Mouse (Mus musculus): ENCODE data around the gene Dgkg. TPM values are rescaled to one million over a fixed set of nuclear protein-coding genes. Genes with fewer than 3 reads are reported as not detected.

The Dgkg gene
- polyA plus RNA-seq, 1 experiment from 2014 or later = 1.4 TPM

DNA sequence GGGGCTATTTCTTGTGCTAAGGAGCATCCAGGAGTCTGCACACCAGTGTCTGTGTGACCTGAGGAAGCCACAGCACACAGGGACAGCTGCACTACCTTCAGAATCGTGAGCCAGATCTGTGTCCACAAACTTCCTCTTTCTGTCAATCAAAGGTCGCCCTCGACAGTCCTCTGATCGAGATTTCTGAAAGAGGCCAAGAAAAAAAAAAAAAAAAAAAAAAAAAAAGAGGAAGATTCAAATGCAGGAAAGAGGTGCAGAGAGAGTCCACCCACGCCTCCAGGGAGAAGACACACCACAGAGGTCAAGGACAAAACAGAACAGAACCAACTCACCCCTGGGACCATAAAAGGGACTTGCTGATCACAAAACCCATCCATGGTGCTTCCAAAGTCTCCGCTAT lies 220.9 kb downstream of the Dgkg start:
- Histone ChIP-seq H3K4me2 (ENCODE audit: low read depth, low read length) (no peak overlapping the region), H3K4me3 (ENCODE audit: low read depth, low read length) (no peak overlapping the region), H3K9me3 (ENCODE audit: control insufficient read depth, low read length) (no peaks in the 10 kb centered on the region), H3K27ac (replicated peaks; ENCODE audit: low read depth, low read length) (no peak overlapping the region), H3K36me3 (ENCODE audit: control insufficient read depth, insufficient read depth, low read length) (no peaks in the 10 kb centered on the region), H3K4me1 (ENCODE audit: control insufficient read depth, insufficient read depth, low read length) (peaks cover 25% of the 10 kb centered on the region), H3K9ac (ENCODE audit: low read depth, low read length) (no peak overlapping the region), H3K27me3 (replicated peaks; ENCODE audit: control insufficient read depth, insufficient read depth, low read length) (peaks cover 11% of the 10 kb centered on the region; the same call in 1 of the 2 replicates)
- WGBS = 38% methylated on average over 6 of the region's 6 CpGs
- ATAC-seq (ENCODE audit: low read depth) (no peak), DNase-seq (ENCODE audit: low spot score) (no peak)

DNA sequence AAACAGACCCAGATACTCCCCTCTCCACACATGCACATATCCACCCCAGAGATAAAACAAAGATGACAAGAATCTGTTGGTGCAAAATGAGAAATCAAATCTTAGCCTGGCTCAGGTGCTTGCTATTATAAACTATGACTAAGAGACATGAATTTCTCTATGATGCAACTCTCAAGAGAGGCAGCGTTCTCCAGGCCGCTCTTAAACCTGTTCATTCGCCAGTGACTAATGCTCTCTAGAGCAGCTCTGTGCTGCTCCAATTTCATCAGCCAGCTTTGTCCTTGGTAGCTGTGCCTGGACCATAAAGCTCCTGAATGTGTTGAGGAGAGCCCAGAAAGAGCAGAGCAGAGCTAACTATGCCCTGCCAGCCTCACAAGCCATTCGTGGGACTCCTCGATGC lies 222.5 kb downstream of the Dgkg start:
- H3K9me3 ChIP-seq (ENCODE audit: control insufficient read depth, low read length) = no peaks in the 10 kb centered on the region
- no peak overlapping the region for H3K27ac ChIP-seq (replicated peaks; ENCODE audit: low read depth, low read length)
- peaks cover 11% of the 10 kb centered on the region; the same call in 1 of the 2 replicates for H3K27me3 ChIP-seq (replicated peaks; ENCODE audit: control insufficient read depth, insufficient read depth, low read length)
- 68% methylated on average over 5 of the region's 5 CpGs for WGBS
- H3K36me3 ChIP-seq (ENCODE audit: control insufficient read depth, insufficient read depth, low read length) = no peaks in the 10 kb centered on the region
- DNase-seq (ENCODE audit: low spot score) = peak; percentile 58
- H3K9ac ChIP-seq (ENCODE audit: low read depth, low read length) = no peak overlapping the region
- peaks cover 29% of the 10 kb centered on the region for H3K4me1 ChIP-seq (ENCODE audit: control insufficient read depth, insufficient read depth, low read length)
- H3K4me2 ChIP-seq (ENCODE audit: low read depth, low read length) = no peak overlapping the region
- H3K4me3 ChIP-seq (ENCODE audit: low read depth, low read length) = no peak overlapping the region
- no peak for ATAC-seq (ENCODE audit: low read depth)

DNA sequence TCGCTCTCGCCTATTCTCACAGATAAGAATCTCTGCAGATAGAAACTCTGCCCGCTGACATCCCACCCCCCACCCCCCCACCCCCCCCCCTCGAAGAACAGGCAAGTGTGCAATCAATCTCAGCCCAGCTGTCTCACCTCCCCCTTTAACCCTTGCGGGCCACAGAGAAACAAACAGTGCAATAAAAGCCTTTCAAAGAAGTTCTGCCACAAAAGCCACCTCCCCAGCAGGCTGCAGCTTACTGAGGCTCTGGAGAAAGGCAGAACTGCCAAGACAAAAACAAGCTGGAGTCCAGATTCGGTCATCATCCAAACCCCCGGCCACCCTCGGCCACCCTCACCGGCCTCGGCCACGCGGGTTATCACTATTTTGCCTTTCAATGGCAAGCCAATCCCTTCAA lies 223.1 kb downstream of the Dgkg start:
- Histone ChIP-seq H3K36me3 (ENCODE audit: control insufficient read depth, insufficient read depth, low read length) (no peaks in the 10 kb centered on the region), H3K27me3 (replicated peaks; ENCODE audit: control insufficient read depth, insufficient read depth, low read length) (peaks cover 11% of the 10 kb centered on the region; the same call in 1 of the 2 replicates), H3K4me1 (ENCODE audit: control insufficient read depth, insufficient read depth, low read length) (peaks cover 35% of the 10 kb centered on the region), H3K27ac (replicated peaks; ENCODE audit: low read depth, low read length) (no peak overlapping the region), H3K4me3 (ENCODE audit: low read depth, low read length) (no peak overlapping the region), H3K9me3 (ENCODE audit: control insufficient read depth, low read length) (no peaks in the 10 kb centered on the region), H3K9ac (ENCODE audit: low read depth, low read length) (no peak overlapping the region), H3K4me2 (ENCODE audit: low read depth, low read length) (no peak overlapping the region)
- no peak for ATAC-seq (ENCODE audit: low read depth)
- 32% methylated on average over 12 of the region's 12 CpGs for WGBS
- DNase-seq (ENCODE audit: low spot score) = no peak

DNA sequence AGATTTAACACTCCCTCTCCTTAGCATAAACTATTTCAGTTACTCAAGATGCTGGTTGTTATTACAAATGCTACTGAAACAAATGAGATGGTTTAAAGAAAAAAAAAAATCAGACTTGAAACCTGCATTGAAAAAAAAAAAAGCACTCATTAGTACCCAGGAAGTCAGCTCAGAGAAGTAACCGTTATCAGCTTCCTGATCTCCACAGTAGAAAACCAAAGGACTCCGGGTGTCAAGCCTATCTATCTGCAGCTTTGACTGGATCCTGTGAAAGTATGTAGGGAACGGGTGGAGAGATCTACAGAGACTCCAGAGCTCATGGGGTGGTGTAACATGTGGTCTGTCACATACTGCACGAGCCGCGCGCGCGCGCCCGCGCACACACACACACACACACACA lies 225.2 kb downstream of the Dgkg start:
- Histone ChIP-seq H3K9me3 (ENCODE audit: control insufficient read depth, low read length) (no peaks in the 10 kb centered on the region), H3K9ac (ENCODE audit: low read depth, low read length) (no peak overlapping the region), H3K4me1 (ENCODE audit: control insufficient read depth, insufficient read depth, low read length) (peaks cover 34% of the 10 kb centered on the region), H3K4me2 (ENCODE audit: low read depth, low read length) (no peak overlapping the region), H3K36me3 (ENCODE audit: control insufficient read depth, insufficient read depth, low read length) (0 out of 2 replicates have a peak, but pooled peaks cover 3% of the 10 kb centered on the region), H3K4me3 (ENCODE audit: low read depth, low read length) (no peak overlapping the region), H3K27me3 (replicated peaks; ENCODE audit: control insufficient read depth, insufficient read depth, low read length) (peaks cover 8% of the 10 kb centered on the region; the same call in 1 of the 2 replicates), H3K27ac (replicated peaks; ENCODE audit: low read depth, low read length) (no peak overlapping the region)
- ATAC-seq (ENCODE audit: low read depth) (no peak), DNase-seq (ENCODE audit: low spot score) (no peak)
- WGBS = 78% methylated on average over 12 of the region's 12 CpGs

DNA sequence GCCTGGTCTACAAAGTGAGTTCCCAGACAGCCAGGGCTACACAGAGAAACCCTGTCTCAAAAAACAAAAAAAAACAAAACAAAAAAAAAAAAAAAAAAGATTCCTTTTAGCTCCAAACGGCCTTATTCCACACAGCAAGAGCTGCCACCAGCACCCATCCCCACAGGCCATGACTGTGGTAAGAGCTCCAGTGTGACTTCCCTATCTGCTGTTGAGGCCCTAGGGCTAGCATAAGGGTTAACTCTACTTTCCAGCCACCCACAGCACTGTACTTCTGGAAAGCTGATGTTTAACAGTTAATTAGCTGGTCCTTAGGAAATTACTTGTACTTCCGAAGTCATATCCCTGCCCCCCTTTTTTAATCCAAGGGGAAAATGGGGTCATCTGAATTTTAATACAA lies 225.7 kb downstream of the Dgkg start:
- H3K4me1 ChIP-seq (ENCODE audit: control insufficient read depth, insufficient read depth, low read length) = peaks cover 34% of the 10 kb centered on the region
- 59% methylated on average over 2 of the region's 2 CpGs for WGBS
- H3K4me2 ChIP-seq (ENCODE audit: low read depth, low read length) = no peak overlapping the region
- ATAC-seq (ENCODE audit: low read depth) (no peak), DNase-seq (ENCODE audit: low spot score) (no peak)
- 0 out of 2 replicates have a peak, but pooled peaks cover 3% of the 10 kb centered on the region for H3K36me3 ChIP-seq (ENCODE audit: control insufficient read depth, insufficient read depth, low read length)
- no peaks in the 10 kb centered on the region for H3K9me3 ChIP-seq (ENCODE audit: control insufficient read depth, low read length)
- no peak overlapping the region for H3K4me3 ChIP-seq (ENCODE audit: low read depth, low read length)
- peaks cover 8% of the 10 kb centered on the region; the same call in 1 of the 2 replicates for H3K27me3 ChIP-seq (replicated peaks; ENCODE audit: control insufficient read depth, insufficient read depth, low read length)
- no peak overlapping the region for H3K27ac ChIP-seq (replicated peaks; ENCODE audit: low read depth, low read length)
- H3K9ac ChIP-seq (ENCODE audit: low read depth, low read length) = no peak overlapping the region

DNA sequence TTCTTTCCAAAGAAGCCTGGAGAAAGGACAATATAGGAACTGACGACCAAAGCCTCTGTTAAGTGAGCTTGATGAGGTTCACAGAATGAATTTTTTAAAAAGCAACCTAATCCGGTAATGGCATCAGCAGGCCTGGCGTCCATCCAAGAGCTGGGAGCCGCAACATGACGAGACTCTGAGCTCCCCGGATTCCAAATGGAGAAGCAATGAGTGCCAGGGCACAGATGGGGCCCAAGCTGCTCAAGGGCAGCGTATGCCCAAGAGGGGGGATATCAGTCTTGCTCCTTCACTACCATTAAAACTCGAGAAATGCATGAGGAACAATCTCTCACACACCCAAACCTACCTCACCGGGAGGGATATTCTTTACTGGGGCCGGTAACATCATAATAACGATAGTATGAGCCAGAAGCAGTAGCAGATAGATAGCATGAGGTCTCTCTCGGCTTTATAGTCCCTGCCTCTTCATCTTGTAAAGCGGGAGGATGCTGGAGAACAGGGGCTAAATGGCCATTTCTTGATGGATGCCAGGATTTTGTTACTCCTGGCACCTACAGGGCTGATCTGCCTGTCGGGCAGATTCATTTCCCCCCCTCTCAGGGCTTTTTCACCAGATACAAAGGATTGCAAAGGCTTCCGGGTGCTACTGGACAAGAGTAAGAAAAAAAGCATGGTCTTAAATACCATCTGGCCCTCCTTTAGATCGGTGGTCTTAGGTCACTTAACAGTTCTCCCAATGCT lies 226.6 kb downstream of the Dgkg start:
- peak overlapping the region; percentile 76 for H3K27ac ChIP-seq (replicated peaks; ENCODE audit: low read depth, low read length)
- peaks cover 8% of the 10 kb centered on the region; the same call in 1 of the 2 replicates for H3K27me3 ChIP-seq (replicated peaks; ENCODE audit: control insufficient read depth, insufficient read depth, low read length)
- no peaks in the 10 kb centered on the region for H3K9me3 ChIP-seq (ENCODE audit: control insufficient read depth, low read length)
- ATAC-seq (ENCODE audit: low read depth) (peak; percentile 10; the same call in 1 of the 2 replicates), DNase-seq (ENCODE audit: low spot score) (peak; percentile 84)
- H3K9ac ChIP-seq (ENCODE audit: low read depth, low read length) = no peak overlapping the region
- 47% methylated on average over 16 of the region's 16 CpGs for WGBS
- 0 out of 2 replicates have a peak, but pooled peaks cover 5% of the 10 kb centered on the region for H3K36me3 ChIP-seq (ENCODE audit: control insufficient read depth, insufficient read depth, low read length)
- no peak overlapping the region for H3K4me3 ChIP-seq (ENCODE audit: low read depth, low read length)
- peak overlapping the region; percentile 50; the same call in 1 of the 2 replicates for H3K4me2 ChIP-seq (ENCODE audit: low read depth, low read length)
- H3K4me1 ChIP-seq (ENCODE audit: control insufficient read depth, insufficient read depth, low read length) = peaks cover 34% of the 10 kb centered on the region

DNA sequence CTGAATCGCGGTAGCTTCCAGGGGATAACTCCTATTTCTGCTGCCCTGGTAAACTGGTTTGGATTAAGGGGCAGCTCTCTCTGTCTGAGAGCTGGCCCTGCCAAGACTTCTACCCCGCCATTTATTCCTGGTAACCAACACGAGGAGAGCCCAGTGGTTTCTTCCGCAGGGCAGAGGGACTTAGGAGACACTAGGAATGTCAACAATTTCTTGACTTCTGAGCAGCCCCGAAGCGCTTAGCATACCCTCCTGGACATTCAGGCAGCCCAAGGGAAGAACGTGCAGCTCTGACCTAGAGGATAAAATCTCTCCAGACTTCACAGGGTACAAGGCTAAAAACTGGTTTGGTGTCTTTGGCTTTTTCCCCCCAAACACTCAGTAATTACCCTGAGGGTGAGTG lies 227.6 kb downstream of the Dgkg start:
- DNase-seq (ENCODE audit: low spot score) (peak; percentile 47), ATAC-seq (ENCODE audit: low read depth) (no peak)
- Histone ChIP-seq H3K27me3 (replicated peaks; ENCODE audit: control insufficient read depth, insufficient read depth, low read length) (peaks cover 1% of the 10 kb centered on the region; the same call in 1 of the 2 replicates), H3K4me3 (ENCODE audit: low read depth, low read length) (peak overlapping the region; percentile 18), H3K36me3 (ENCODE audit: control insufficient read depth, insufficient read depth, low read length) (peaks cover 13% of the 10 kb centered on the region; the same call in 1 of the 2 replicates), H3K9me3 (ENCODE audit: control insufficient read depth, low read length) (no peaks in the 10 kb centered on the region), H3K4me2 (ENCODE audit: low read depth, low read length) (peak overlapping the region; percentile 50), H3K9ac (ENCODE audit: low read depth, low read length) (peak overlapping the region; percentile 34; the same call in 1 of the 2 replicates), H3K4me1 (ENCODE audit: control insufficient read depth, insufficient read depth, low read length) (peaks cover 29% of the 10 kb centered on the region), H3K27ac (replicated peaks; ENCODE audit: low read depth, low read length) (peak overlapping the region; percentile 76)
- WGBS = 7% methylated on average over 8 of the region's 8 CpGs

DNA sequence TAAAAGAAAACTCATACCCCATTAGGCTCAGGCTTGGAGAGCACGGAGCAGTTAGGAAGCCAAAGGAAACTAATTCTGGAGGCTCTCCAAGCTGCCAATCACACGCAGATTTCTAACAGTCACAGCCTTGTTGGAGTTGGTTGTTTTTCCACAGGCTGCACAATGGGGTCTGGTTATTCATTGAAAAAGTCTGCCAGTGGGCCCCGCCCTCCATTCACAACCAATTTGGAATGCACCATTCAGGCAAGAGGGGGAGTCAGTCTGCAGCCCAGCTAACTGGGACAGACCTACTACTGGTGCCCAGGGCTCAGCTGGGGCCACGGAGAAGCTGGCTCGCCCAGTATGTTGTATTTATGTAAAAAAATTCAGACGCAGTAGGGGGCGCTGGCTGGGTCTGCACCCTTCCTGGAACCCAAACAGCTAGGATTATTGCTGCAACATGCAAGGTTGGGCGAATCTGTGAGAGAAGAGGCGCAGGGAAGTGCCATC lies 228.1 kb downstream of the Dgkg start:
- Histone ChIP-seq H3K9ac (ENCODE audit: low read depth, low read length) (peak overlapping the region; percentile 34; the same call in 1 of the 2 replicates), H3K4me3 (ENCODE audit: low read depth, low read length) (peak overlapping the region; percentile 18)
- 2% methylated on average over 9 of the region's 9 CpGs for WGBS

More for the DNA sequence above, 228.1 kb downstream of the Dgkg start:
- DNase-seq (ENCODE audit: low spot score) (peak; percentile 97), ATAC-seq (ENCODE audit: low read depth) (peak; percentile 92)
- peaks cover 28% of the 10 kb centered on the region for H3K4me1 ChIP-seq (ENCODE audit: control insufficient read depth, insufficient read depth, low read length)
- no peaks in the 10 kb centered on the region for H3K9me3 ChIP-seq (ENCODE audit: control insufficient read depth, low read length)
- H3K27ac ChIP-seq (replicated peaks; ENCODE audit: low read depth, low read length) = peak overlapping the region; percentile 76
- peak overlapping the region; percentile 50 for H3K4me2 ChIP-seq (ENCODE audit: low read depth, low read length)
- H3K36me3 ChIP-seq (ENCODE audit: control insufficient read depth, insufficient read depth, low read length) = peaks cover 13% of the 10 kb centered on the region; the same call in 1 of the 2 replicates
- H3K27me3 ChIP-seq (replicated peaks; ENCODE audit: control insufficient read depth, insufficient read depth, low read length) = no peaks in the 10 kb centered on the region

Measured in embryonic facial prominence, embryonic 14.5 days (tissue).